Mouse (Mus musculus): ENCODE data around the gene Fgb.

- no peak for TF ChIP-seq MYOG (IDR thresholded peaks at IDR 0.05; ENCODE audit: control insufficient read depth in 1 of 3, insufficient read depth in 1 of 3, insufficient read length in 2 of 3, low read depth in 2 of 3)
- TF ChIP-seq POLR2A (IDR thresholded peaks at IDR 0.05; ENCODE audit: insufficient read length, low read depth) = no peak
- TF ChIP-seq E2F4 (IDR thresholded peaks at IDR 0.05; ENCODE audit: insufficient read depth) = no peak
- no peak for TF ChIP-seq TCF3 (IDR thresholded peaks at IDR 0.05; ENCODE audit: insufficient read length, low read depth)
These were observed 46.6 kb downstream of the Fgb start for GRCm38 (mm10) chr3:83003068-83003467.
